Mouse (Mus musculus) intestine, postnatal 0 days (tissue): ENCODE measurements around the gene Akr1c18. TPM values are rescaled to one million over a fixed set of nuclear protein-coding genes. Genes with fewer than 3 reads are reported as not detected.

Experiments used
- ATAC-seq: fragments of 200-750 bp; cut with Nextera tagmentation; 2 replicates; pipeline ENCODE4 v1.8.0; 2017; ENCODE audit warnings: mild to moderate bottlenecking, moderate TSS enrichment, moderate library complexity
- H3K27ac ChIP-seq: fragments of 300-500 bp; sonication (generic); 2 replicates; pipeline ENCODE4 v1.5.1; 2014; ENCODE audit warnings: mild to moderate bottlenecking, low read depth, low read length, moderate library complexity
- H3K27me3 ChIP-seq: fragments of 300-500 bp; sonication (generic); replicated peaks from 2 replicates; pipeline ENCODE4 v1.6.1; 2014; ENCODE audit warnings: low read length, mixed read lengths; ENCODE audit not compliant: control insufficient read depth, insufficient read depth
- H3K36me3 ChIP-seq: fragments of 300-500 bp; sonication (generic); 2 replicates; pipeline ENCODE4 v1.6.1; 2014; ENCODE audit warnings: mild to moderate bottlenecking, moderate library complexity; ENCODE audit not compliant: control insufficient read depth, insufficient read depth
- H3K4me1 ChIP-seq: fragments of 300-500 bp; sonication (generic); replicated peaks from 2 replicates; pipeline ENCODE4 v1.6.1; 2014; ENCODE audit warnings: antibody characterized with exemption, low read length, mixed read lengths; ENCODE audit not compliant: control insufficient read depth, insufficient read depth
- H3K4me2 ChIP-seq: fragments of 300-500 bp; sonication (generic); replicated peaks from 2 replicates; pipeline ENCODE4 v1.6.1; 2014; ENCODE audit warnings: low read depth, mild to moderate bottlenecking, moderate library complexity
- H3K4me3 ChIP-seq: fragments of 300-500 bp; sonication (generic); 2 replicates; pipeline ENCODE4 v1.5.1; 2014; ENCODE audit warnings: low read depth, low read length
- H3K9ac ChIP-seq: fragments of 300-500 bp; sonication (generic); 2 replicates; pipeline ENCODE4 v1.6.1; 2014; ENCODE audit warnings: mild to moderate bottlenecking, low read depth, low read length
- H3K9me3 ChIP-seq: fragments of 300-500 bp; sonication (generic); 2 replicates; pipeline ENCODE4 v1.6.1; 2016; ENCODE audit warnings: mixed run types; ENCODE audit not compliant: control insufficient read depth
- CTCF ChIP-seq: sonication (generic); IDR thresholded peaks from 2 replicates; pipeline ENCODE4 v1.5.1; 2016; ENCODE audit warnings: low read depth, mild to moderate bottlenecking, control low read depth, antibody characterized with exemption, moderate library complexity
- WGBS: fragments of 180-500 bp; shearing (Covaris S2); extraction: QIAGEN DNeasy Blood & Tissue Kit; methylation state at CpG from one replicate; pipeline ENCODE4 v1.1.7; 2014; 5-methylcytosine and 5-hydroxymethylcytosine counted together
- polyA plus RNA-seq: library from polyadenylated mRNA; unstranded; fragments of >200 nt; fragmentation: Nextera tagmentation; extraction: Ambion mirVana; gene quantifications from 2 replicates; pipeline ENCODE4 v1.2.1, GENCODE M21; 2015

Akr1c18 gene
- polyA plus RNA-seq, 1 experiment from 2014 or later, result 0.38 TPM

- WGBS, result 27% methylated on average over 2 of the region's 2 CpGs
- no peak for ATAC-seq
- no peak for TF ChIP-seq CTCF
Measured at GRCm38 (mm10) chr13:4172978-4173377, 22.5 kb upstream of the Akr1c18 start.

DNA sequence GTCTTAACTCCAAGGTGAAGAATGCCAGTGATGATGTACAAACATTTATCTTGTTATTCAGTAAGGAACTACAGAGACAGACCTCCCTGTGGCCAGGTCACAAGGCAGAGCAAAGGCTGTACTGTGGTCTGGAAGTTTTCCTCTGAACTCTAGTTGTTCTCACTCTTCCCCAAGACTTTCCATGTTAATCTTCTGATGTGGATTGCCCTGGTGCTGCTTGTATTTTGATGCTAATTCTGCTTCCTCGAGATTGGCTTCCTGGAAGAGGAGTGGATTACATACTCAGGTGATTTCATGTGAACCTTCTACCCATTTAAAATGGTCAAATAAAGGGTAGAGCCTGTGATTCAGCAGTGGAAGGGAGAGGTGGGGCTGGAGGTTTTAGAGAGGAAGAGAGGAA lies 17.6 kb upstream of the Akr1c18 start:
- 31% methylated on average over 1 of the region's 1 CpGs for WGBS
- TF ChIP-seq CTCF, result no peak

More at GRCm38 (mm10) chr13:4172978-4173377, 22.5 kb upstream of the Akr1c18 start:
- Histone ChIP-seq H3K9me3 (no peaks in the 10 kb centered on the region), H3K9ac (no peak overlapping the region), H3K4me3 (no peak overlapping the region), H3K36me3 (no peaks in the 10 kb centered on the region), H3K4me1 (no peaks in the 10 kb centered on the region), H3K27ac (no peak overlapping the region), H3K4me2 (no peak overlapping the region), H3K27me3 (no peaks in the 10 kb centered on the region)

DNA sequence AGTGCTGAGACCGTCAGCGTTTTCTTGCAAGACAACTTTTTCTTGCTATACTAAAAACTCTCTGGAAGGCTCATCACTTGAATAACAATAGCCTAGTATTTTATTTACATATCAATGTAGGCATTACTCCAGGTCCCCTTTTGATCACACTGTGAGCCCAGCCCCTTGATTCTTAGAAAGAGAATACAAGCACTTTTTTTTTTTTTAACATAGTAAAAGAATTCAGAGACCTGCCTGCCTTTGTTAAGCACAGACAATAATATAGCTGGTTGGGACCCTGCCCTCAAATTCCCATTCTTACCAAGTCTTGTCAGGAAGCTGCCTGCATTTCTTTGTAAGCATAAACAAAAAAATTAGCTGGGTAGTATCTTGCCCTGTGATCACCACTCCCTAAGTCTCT lies 4.8 kb upstream of the Akr1c18 start:
- Histone ChIP-seq H3K9me3 (no peaks in the 10 kb centered on the region), H3K4me1 (no peaks in the 10 kb centered on the region; the same call in 1 of the 2 replicates), H3K4me2 (no peak overlapping the region), H3K36me3 (no peaks in the 10 kb centered on the region), H3K27me3 (no peaks in the 10 kb centered on the region), H3K9ac (no peak overlapping the region), H3K27ac (no peak overlapping the region), H3K4me3 (no peak overlapping the region)
- TF ChIP-seq CTCF, result no peak
- no peak for ATAC-seq
- 80% methylated on average over 2 of the region's 2 CpGs for WGBS

More for the DNA sequence above, 17.6 kb upstream of the Akr1c18 start:
- Histone ChIP-seq H3K4me2 (no peak overlapping the region), H3K9me3 (no peaks in the 10 kb centered on the region), H3K36me3 (no peaks in the 10 kb centered on the region), H3K4me3 (no peak overlapping the region), H3K27me3 (no peaks in the 10 kb centered on the region), H3K9ac (no peak overlapping the region), H3K4me1 (no peaks in the 10 kb centered on the region), H3K27ac (no peak overlapping the region)
- ATAC-seq, result no peak

DNA sequence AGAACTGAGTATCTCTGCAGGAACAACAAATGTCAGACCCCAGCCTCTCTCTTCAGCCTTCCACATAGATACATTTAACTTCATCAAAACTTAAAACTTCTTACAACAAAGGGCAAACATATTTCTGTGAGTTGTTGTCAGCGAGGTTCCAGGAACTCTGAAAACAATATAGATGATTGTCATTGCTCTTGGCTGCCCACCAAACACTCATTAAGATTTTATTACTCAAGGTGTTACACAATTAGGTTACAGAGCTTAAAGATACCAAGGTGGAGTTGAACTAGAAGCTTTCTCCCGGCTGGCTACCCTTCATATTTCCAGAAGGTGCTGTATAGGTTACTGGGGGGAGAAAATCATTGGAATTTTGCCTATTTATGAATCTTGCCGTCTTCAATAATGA lies 3.1 kb upstream of the Akr1c18 start:
- H3K36me3 ChIP-seq, result no peaks in the 10 kb centered on the region
- 48% methylated on average over 3 of the region's 3 CpGs for WGBS
- H3K9me3 ChIP-seq, result no peaks in the 10 kb centered on the region
- no peak for TF ChIP-seq CTCF
- no peak overlapping the region for H3K4me2 ChIP-seq
- H3K9ac ChIP-seq, result no peak overlapping the region
- H3K27ac ChIP-seq, result no peak overlapping the region
- no peaks in the 10 kb centered on the region; the same call in 1 of the 2 replicates for H3K4me1 ChIP-seq
- no peak overlapping the region for H3K4me3 ChIP-seq
- no peak for ATAC-seq
- H3K27me3 ChIP-seq, result no peaks in the 10 kb centered on the region

DNA sequence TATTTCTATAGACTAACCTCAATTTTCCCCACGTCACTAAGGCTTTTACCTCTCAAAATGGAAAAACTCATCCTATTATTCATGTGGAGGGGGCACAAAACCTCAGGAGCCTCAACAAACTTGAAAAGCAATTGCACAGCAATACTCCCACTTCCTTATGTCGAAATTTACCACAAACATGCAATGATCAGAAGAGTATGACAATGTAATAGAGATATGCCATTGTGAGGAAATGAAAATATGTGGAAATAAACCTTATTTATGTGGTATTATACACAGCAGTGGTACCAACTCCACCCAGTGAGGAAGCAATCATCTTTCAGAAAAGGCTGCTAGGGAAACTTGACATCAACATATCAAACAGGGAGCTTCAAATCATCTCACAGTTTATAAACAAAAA lies 2.5 kb upstream of the Akr1c18 start:
- WGBS, result 72% methylated on average over 2 of the region's 2 CpGs
- no peak for ATAC-seq
- Histone ChIP-seq H3K4me2 (no peak overlapping the region), H3K4me3 (no peak overlapping the region), H3K27ac (no peak overlapping the region), H3K27me3 (no peaks in the 10 kb centered on the region), H3K9me3 (no peaks in the 10 kb centered on the region), H3K4me1 (no peaks in the 10 kb centered on the region; the same call in 1 of the 2 replicates), H3K36me3 (no peaks in the 10 kb centered on the region), H3K9ac (no peak overlapping the region)
- no peak for TF ChIP-seq CTCF

- no peak overlapping the region for H3K27ac ChIP-seq
- ATAC-seq, result no peak
- no peak overlapping the region for H3K4me2 ChIP-seq
- H3K36me3 ChIP-seq, result no peaks in the 10 kb centered on the region
- H3K4me3 ChIP-seq, result no peak overlapping the region
- TF ChIP-seq CTCF, result no peak
- no peaks in the 10 kb centered on the region for H3K4me1 ChIP-seq
- H3K9ac ChIP-seq, result no peak overlapping the region
- H3K9me3 ChIP-seq, result no peaks in the 10 kb centered on the region
- H3K27me3 ChIP-seq, result no peaks in the 10 kb centered on the region
- WGBS, result 78% methylated on average over 1 of the region's 1 CpGs
Measured at GRCm38 (mm10) chr13:4144261-4144660, 6.2 kb downstream of the Akr1c18 start.

GRCm38 (mm10) chr13:4133070-4133469 lies 17.4 kb downstream of the Akr1c18 start:
- Histone ChIP-seq H3K4me3 (no peak overlapping the region), H3K9ac (no peak overlapping the region), H3K27ac (no peak overlapping the region), H3K36me3 (no peaks in the 10 kb centered on the region), H3K9me3 (no peaks in the 10 kb centered on the region), H3K27me3 (no peaks in the 10 kb centered on the region), H3K4me2 (no peak overlapping the region), H3K4me1 (no peaks in the 10 kb centered on the region)
- no peak for ATAC-seq
- peak; percentile 70 for TF ChIP-seq CTCF
- 40% methylated on average over 2 of the region's 2 CpGs for WGBS
